Mouse (Mus musculus) thymus, adult 2 months (tissue): ENCODE results near the gene Rcor2. TPM values are rescaled to one million over a fixed set of nuclear protein-coding genes. Genes with fewer than 3 reads are reported as not detected.

Experiments used
- DNase-seq: peaks from one replicate; pipeline ENCODE4 v3.0.0; 2021
- H3K27ac ChIP-seq: fragments of 200-500 bp; 2 replicates; pipeline ENCODE4 v1.5.1; 2012; ENCODE audit warnings: low read length, control low read depth; ENCODE audit not compliant: control insufficient read depth, insufficient read depth
- H3K27me3 ChIP-seq: fragments of 200-500 bp; 2 replicates; pipeline ENCODE4 v1.6.1; 2012; ENCODE audit warnings: mild to moderate bottlenecking, low read length, moderate library complexity, mixed read lengths; ENCODE audit not compliant: control insufficient read depth, insufficient read depth
- H3K36me3 ChIP-seq: fragments of 200-500 bp; 2 replicates; pipeline ENCODE4 v1.6.1; 2012; ENCODE audit warnings: mild to moderate bottlenecking, low read length, moderate library complexity; ENCODE audit not compliant: control insufficient read depth, insufficient read depth
- H3K4me1 ChIP-seq: fragments of 200-500 bp; replicated peaks from 2 replicates; pipeline ENCODE4 v1.6.1; 2012; ENCODE audit warnings: low read length; ENCODE audit not compliant: control insufficient read depth, insufficient read depth
- H3K4me3 ChIP-seq: fragments of 200-500 bp; 2 replicates; pipeline ENCODE4 v1.5.1; 2012; ENCODE audit warnings: mild to moderate bottlenecking, low read length, control low read depth, moderate library complexity; ENCODE audit not compliant: control insufficient read depth, insufficient read depth
- CTCF ChIP-seq: fragments of 200-500 bp; IDR thresholded peaks from 2 replicates; pipeline ENCODE4 v1.5.1; 2012; ENCODE audit warnings: mild to moderate bottlenecking, control low read depth, low read length, moderate library complexity, borderline replicate concordance; ENCODE audit not compliant: control insufficient read depth, poor library complexity, insufficient read depth; ENCODE audit errors: extremely low read depth
- POLR2A ChIP-seq: fragments of 200-500 bp; IDR thresholded peaks from 2 replicates; pipeline ENCODE4 v1.6.1; 2012; ENCODE audit warnings: mild to moderate bottlenecking, low read length, control low read depth, moderate library complexity; ENCODE audit not compliant: control insufficient read depth, poor library complexity, insufficient read depth; ENCODE audit errors: extremely low read depth
- WGBS: fragments of 180-500 bp; shearing (Covaris S2); methylation state at CpG from one replicate; pipeline ENCODE4 v1.1.7; 2018; 5-methylcytosine and 5-hydroxymethylcytosine counted together
- polyA plus RNA-seq: library from polyadenylated mRNA; depleted of rRNA; stranded (reverse); fragments of >200 nt; gene quantifications from 2 replicates; pipeline ENCODE4 v1.2.3, GENCODE M21; 2012

Rcor2 gene
- polyA plus RNA-seq, 1 experiment = 31.2 TPM

DNA sequence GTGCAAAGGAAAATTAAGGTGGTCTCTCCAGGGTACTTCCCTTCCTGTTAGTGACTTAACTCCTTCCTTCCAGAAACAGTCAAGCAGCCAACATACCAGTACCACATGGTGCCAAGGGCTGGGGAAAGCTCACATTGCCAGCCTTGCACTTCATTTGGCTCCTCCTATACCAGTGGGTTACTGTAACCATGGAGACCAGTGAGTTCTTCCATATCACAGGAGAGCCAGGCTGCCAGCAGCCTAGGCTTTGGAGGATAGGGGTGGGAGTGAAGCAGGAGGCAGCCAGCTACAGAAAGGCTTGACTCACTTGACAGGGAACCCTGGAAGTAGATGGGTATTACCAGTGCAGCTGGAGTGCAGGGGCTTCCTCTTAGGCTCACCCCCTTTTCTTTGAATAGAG lies 31.9 kb downstream of the Rcor2 start:
- peaks cover 13% of the 10 kb centered on the region for H3K4me1 ChIP-seq
- H3K36me3 ChIP-seq = no peaks in the 10 kb centered on the region
- H3K4me3 ChIP-seq = no peak overlapping the region
- TF ChIP-seq CTCF (no peak), POLR2A (no peak)
- H3K27me3 ChIP-seq = no peaks in the 10 kb centered on the region
- H3K27ac ChIP-seq = no peak overlapping the region
- no peak for DNase-seq

DNA sequence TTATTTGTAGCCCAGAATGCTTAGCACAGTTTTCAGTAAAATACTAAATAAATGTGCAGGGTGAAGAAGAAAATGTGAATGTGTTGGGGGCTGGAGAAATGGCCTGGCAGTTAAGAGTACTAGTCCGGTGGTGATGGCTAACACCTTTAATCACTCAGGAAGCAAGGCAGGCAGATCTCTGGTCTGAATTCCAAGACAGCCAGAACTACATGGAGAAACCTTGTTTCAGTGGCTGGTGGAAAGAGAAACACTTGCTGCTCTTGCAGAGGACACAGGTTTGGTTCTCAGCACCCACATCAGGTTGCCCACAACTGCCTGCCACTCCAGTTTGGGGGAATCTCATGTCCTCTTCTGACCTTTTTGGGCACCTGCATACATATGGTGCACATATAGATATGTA lies 33.0 kb downstream of the Rcor2 start:
- Histone ChIP-seq H3K4me3 (no peak overlapping the region), H3K27me3 (no peaks in the 10 kb centered on the region), H3K36me3 (no peaks in the 10 kb centered on the region), H3K27ac (no peak overlapping the region), H3K4me1 (peaks cover 7% of the 10 kb centered on the region)
- DNase-seq = no peak
- no peak for TF ChIP-seq CTCF
- TF ChIP-seq POLR2A = no peak
- WGBS = 97% methylated on average over 1 of the region's 1 CpGs

DNA sequence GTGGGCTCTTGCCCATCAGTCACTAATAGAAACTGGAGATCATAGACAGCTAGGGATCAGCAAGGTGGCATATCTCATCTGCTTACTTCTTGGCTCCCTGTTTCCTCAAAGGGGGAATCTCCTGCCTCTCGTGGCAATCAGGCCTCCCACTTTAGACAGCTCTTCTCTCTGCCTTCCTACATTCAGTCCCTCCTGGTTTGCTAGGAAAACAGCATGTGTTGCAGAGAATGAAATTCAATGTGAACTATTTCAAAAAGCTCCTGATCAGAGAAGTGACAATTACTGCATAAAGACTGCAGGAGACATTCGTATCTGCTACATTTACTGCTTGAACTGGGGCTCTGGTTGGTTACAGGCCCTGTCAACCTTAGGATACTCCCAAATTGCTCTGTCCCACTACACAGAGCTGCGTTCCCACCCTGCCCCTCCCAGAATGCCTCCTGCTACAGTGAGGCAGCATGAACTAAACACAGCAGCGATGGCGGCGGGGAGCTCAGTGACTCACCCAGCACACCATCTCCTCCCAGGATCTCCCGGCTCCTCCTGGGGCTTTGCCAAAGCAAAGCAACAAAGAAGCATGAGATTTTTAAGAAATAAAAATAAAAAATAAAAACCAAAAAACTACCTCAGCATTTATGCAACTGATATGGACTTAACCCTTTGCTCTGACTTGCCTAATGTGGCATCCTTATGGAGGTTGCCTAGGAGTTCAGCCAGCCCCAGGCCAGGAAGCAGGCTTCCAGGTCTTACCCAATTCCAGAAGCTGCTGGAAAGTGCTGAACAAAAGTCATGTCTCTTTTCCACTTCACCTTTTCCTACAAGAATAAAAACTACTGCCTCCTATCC lies 34.7 kb downstream of the Rcor2 start:
- 89% methylated on average over 7 of the region's 7 CpGs for WGBS
- Histone ChIP-seq H3K27ac (no peak overlapping the region), H3K27me3 (no peaks in the 10 kb centered on the region), H3K4me3 (no peak overlapping the region), H3K4me1 (0 out of 2 replicates have a peak, but pooled peaks cover 2% of the 10 kb centered on the region), H3K36me3 (no peaks in the 10 kb centered on the region)
- DNase-seq = no peak
- TF ChIP-seq POLR2A = no peak
- no peak for TF ChIP-seq CTCF

DNA sequence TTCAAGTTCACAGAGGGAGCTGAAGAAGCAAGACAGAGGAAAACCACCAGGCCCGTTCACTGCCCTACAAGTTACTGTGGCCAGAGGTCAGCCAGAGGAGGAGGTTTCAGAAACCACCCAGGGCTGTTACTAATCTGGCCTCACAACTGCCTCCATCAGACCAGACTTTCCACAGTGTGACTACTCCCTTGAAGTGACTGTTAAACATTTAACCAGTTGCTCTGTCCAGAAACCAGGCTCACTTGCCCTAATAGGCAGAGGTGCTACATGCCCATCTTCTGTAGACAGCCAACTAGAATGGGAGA lies 35.3 kb downstream of the Rcor2 start:
- 88% methylated on average over 1 of the region's 1 CpGs for WGBS

DNA sequence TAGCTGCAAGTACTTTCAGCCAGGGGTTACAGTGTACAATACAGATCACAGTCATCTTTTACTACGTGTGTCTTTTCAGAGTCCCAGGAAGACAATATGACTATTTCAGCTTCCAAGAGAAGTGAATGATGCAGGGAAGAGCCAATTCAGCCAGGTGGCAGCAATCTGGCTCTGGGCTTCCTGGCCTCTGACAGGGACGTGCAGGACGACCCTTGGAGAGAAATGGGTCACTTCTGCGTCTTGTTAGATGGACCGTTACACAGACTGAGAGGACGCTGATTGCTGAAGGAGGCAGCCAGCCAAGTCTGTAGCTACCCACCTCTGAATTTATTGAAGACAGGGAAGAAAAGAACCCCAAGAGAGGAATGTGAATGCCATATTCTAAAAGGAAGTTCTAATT lies 36.7 kb downstream of the Rcor2 start:
- H3K4me1 ChIP-seq = peaks cover 11% of the 10 kb centered on the region
- TF ChIP-seq POLR2A = no peak
- TF ChIP-seq CTCF = no peak
- H3K4me3 ChIP-seq = no peak overlapping the region
- H3K27ac ChIP-seq = no peak overlapping the region
- no peaks in the 10 kb centered on the region for H3K27me3 ChIP-seq
- H3K36me3 ChIP-seq = no peaks in the 10 kb centered on the region
- 94% methylated on average over 6 of the region's 6 CpGs for WGBS
- DNase-seq = no peak

More for the DNA sequence above, 35.3 kb downstream of the Rcor2 start:
- TF ChIP-seq CTCF (no peak), POLR2A (no peak)
- Histone ChIP-seq H3K27ac (no peak overlapping the region), H3K36me3 (no peaks in the 10 kb centered on the region), H3K4me3 (no peak overlapping the region), H3K27me3 (no peaks in the 10 kb centered on the region), H3K4me1 (0 out of 2 replicates have a peak, but pooled peaks cover 3% of the 10 kb centered on the region)
- no peak for DNase-seq

DNA sequence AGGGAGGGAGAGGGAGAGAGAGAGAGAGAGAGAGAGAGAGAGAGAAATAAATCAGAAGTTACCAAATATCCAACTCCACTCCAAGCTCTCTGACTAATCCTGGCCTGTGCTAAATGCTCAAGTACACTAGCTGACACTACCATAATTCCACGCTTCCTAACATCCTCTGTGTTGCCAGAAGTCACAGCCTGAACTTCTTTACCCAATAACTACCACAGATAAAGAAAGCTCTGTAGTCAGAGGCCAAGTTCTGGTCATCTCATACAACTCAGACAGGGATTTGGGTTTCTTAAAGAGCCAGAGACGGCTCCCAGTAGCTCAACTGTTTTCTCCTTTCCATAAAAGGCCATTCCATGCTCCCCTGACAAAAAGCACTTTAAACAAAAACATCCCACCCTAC lies 37.7 kb downstream of the Rcor2 start:
- no peak overlapping the region for H3K27ac ChIP-seq
- WGBS = 94% methylated on average over 2 of the region's 2 CpGs
- TF ChIP-seq CTCF (no peak), POLR2A (no peak)
- no peak for DNase-seq
- H3K4me3 ChIP-seq = no peak overlapping the region
- H3K4me1 ChIP-seq = peaks cover 11% of the 10 kb centered on the region
- H3K36me3 ChIP-seq = no peaks in the 10 kb centered on the region
- H3K27me3 ChIP-seq = no peaks in the 10 kb centered on the region

DNA sequence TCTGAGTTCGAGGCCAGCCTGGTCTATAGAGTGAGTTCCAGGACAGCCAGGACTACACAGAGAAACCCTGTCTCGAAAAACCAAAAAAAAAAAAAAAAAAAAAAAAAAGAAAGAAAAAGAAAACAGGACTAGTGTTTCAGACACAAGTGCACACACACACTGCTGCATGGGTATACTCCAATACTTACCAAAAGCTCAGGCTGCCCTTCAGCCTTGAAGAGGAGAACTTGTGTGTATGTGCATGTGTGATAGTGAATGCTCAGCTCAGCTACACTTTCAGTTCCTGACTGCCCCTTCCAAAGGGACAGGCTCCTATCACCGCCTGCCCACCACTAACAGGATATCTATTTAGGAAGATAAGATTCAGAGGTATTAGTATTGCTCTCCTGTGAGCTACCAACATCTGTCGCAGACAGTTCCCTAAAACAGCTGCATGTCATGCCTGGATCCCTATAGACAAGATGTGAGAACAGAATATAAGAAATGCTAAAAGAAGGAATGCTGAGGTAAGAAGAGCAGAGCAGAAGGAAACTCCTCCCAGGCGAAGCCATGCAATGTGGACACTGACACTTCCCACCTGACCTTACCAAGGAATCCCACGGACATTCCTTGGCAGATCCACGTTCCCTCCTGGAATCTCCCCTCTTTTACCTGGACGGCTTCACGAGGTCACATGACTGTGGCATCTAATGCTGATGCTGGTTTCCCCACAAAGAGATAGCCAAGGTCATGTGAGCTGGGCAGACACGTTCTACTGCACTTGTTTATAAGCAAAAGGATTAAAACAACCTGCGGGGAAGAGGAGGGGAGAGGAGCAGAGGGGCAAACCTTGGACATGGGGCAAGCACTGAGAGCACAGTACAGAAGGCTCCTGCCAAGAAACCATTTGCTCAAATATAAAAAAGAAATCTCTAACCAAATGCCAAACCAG lies 38.5 kb downstream of the Rcor2 start:
- WGBS = 92% methylated on average over 11 of the region's 11 CpGs
- no peak for DNase-seq
- Histone ChIP-seq H3K27me3 (no peaks in the 10 kb centered on the region), H3K36me3 (no peaks in the 10 kb centered on the region), H3K4me1 (peaks cover 15% of the 10 kb centered on the region), H3K27ac (no peak overlapping the region), H3K4me3 (no peak overlapping the region)
- TF ChIP-seq CTCF = no peak
- TF ChIP-seq POLR2A = no peak
